Mouse (Mus musculus): ENCODE measurements around the gene 4931428F04Rik.

DNA sequence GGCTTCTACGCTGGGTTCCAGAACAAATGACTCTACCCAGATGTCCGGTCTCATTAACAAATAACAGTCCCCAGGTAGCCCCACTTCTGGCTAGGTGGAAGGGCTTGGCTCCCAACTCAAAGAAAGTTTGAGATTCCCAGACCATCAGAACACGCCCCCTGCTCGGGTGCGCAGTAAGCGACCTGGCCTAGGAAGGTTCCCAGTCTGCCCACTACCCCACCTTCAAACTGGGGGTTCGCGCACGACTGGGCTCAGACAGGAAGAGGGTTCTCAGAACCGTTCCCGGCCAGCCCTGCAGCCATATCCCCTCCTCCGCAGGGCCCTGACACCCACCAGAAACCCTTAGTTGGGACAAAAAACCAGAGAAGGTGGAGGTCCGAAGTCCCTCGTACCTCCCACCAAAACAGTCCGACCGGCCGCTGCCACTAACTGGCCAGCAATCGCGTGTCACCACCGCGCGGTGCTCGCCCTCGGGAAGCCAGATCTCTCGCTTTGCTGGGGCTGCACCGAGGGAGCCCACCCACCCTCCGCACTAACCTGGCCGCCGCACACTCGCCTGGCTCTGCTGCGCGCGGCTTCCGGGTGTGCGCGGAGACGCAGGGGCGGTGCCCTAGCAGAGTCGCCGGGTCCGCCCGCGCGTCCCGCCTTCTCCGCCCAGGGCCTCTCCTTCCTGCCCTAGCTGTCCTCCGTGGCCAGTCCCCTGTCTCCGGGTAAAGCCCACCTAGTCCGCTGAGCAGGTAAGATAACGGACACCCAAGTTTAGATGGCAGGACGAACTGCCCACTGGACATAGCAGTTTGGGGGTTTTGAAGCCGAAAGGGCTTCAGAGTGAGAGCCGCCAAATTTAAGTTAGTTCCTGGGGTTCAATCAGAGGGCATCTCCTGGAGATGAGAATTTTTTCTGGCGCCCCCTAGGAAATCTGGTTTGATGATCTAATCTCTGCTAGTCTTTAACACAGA lies 25.4 kb downstream of the 4931428F04Rik start, which contains the start of the genes Tradd and Fbxl8:
- TF ChIP-seq CTCF (IDR thresholded peaks at IDR 0.05; ENCODE audit: low read depth) (no peak), EP300 (IDR thresholded peaks at IDR 0.05; ENCODE audit: low read depth) (no peak)

All from heart, postnatal 0 days (tissue).